Mouse (Mus musculus) right cerebral cortex, postnatal 25 days (tissue): ENCODE measurements at regions not wholly inside any gene's neighbourhood (a gene's known extent, or its start where the extent isn't known, plus 50 kb on each side); places are given as distances from the start of the nearest gene placed in this dataset.

ENCODE experiments used
- DNase-seq: peaks from one replicate; pipeline ENCODE4 v3.0.0; 2022

DNA sequence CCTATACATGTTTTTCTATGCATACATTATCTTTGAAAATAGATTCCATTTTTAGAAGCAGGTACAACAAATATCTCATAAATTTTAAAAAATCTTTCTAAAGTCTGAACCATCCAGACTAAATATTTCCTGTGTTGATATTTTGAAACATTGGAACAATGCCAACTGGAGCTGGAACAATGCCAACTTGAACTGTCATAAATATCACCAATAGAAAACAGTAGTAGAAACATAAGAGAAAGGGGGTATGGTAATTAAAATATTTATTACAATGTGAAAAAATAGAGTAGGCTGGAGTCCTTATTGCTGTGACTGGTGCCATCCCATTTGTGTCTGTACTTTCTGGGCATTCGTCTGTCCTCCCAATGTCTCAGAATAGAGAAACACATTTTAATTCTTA is 286.9 kb upstream of the Mctp2 start:
- no peak for DNase-seq

- DNase-seq: no peak
Observed at GRCm38 (mm10) chr7:72594741-72595140, 288.3 kb upstream of the Mctp2 start.

DNA sequence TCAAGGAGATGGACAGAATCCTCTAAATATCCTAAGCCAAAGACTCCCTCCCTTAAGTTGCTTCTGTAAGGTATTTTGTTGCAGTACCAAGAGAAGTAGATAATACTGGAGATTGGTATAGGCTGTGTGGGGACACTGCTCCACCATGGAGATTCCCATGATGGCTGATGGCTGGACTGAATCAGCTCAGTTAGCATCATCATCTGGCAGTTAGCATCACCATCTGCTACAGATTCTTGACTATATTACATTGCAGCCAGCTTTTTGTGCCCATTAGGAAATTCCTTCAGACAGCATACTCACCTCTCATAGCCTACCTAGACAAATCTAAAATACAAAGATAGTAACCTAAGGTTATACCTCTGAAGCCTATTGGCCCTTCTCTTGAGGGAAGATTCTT is 290.6 kb upstream of the Mctp2 start:
- no peak for DNase-seq

DNA sequence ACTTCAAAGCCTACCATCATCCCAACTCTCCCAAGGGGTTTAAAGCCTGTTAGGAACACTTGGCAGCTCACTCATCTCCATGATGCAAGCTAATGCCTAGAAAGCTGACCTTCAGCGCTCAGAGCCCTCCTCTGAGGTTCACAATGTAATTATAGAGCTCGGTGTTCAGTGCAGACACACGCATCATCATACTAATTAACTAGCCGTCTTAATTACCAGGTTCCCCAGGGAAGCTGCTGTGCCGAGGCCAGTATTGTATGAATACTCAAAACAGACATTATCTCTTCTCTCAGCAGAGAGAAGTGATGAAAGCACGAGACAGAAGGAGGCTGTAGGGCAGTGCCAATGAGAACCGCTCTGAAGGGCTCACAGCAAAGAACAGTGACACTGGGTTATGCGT is 295.5 kb upstream of the Mctp2 start:
- no peak for DNase-seq

DNA sequence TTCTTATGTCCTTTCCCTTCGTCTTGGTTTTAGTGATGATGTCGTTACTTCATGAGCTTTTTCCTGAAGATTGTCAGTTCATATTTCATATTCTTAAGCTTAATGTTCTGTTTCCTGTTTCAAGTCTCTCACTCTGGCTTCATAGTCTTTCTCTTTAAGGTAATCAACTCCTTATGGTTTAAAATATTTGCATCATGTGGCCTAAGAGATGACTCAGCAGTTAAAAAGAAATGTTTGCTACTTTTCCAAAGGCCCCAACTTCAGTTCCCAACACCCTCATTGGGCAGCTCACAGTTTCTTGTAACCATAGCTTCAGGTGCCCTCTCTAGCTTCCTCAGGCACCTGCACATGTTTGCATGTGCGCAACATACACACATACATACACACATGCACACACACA is 303.4 kb upstream of the Mctp2 start:
- no peak for DNase-seq

DNA sequence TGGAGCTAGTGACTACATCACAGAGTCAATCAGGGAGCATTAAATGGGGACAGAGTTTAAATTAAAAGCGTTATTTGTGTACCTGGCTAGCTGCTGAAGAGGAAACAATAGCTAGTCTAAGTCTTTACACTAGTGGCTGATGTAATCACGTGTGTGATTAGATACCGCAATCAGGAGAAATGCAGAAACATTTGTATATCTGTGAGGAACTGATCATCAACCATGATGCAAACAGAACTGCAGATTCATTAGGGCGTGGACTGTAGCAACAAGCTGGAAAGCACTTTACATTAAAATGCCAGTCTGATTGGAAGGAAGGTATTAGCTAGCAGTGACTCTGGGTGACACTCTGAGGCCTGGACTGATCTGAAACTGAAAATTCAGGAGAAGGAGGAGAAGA is 308.8 kb upstream of the Mctp2 start:
- no peak for DNase-seq

GRCm38 (mm10) chr7:72627369-72627768 is 321.0 kb upstream of the Mctp2 start:
- no peak for DNase-seq

- no peak for DNase-seq
Observed at GRCm38 (mm10) chr7:72639566-72639965, 333.2 kb upstream of the Mctp2 start.

DNA sequence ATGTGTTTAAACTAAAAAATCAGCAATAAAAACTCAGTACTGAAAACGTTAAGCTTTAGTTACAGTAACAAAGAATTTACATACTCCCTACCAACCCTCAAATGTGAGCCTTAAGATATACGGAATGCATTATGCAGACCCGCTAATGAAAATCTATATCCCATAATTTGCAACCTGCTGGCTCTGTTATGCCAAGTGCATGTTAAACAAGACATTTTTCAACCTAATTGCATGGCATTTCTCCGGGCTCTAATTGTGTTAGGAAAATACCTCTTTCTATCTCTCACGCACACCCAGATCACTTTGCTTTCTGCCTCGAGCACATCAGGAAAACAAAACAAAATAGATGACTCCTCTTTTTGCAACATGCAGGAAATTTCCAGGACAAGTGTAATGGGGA is 368.6 kb upstream of the Mctp2 start:
- no peak for DNase-seq

DNA sequence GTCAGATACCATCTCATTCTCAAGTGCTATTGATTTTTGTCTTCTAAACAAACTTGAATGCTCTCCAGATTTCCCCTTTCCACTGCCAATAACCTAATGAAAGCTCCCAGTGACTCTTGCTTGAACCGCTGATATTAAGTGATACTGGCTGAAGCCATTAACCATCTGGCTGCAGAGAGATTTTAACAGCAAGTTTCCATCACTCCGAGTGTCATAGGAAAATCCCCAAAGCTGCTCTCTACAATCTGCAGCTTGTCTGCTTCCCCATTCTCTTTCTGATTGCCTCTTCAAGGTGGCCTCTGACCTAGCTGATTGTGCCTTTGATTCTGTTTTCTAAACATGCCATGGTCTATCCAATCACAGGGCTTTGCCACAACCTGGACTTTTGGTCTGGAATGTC is 379.4 kb upstream of the Mctp2 start:
- no peak for DNase-seq

GRCm38 (mm10) chr7:72687356-72687755 is 380.9 kb upstream of the Mctp2 start:
- DNase-seq: no peak

DNA sequence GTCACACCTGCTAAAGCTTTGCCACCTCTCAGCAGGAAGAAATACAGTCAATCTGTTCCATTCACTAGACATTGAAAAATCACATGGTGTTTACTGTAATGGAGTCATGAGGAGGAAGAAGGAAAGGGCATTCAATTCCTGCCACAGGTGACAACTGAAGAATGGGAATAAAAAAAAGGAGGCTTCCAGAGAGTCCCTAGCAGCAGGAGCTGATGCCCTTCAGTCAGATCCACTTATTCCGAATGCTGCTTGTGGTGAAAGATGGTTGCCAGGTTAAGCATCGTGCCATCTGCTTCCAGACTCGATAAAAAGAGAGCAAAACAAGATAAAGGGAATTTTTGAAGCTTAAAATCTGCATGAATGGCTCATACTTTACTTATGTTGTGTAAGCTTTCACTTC is 385.0 kb upstream of the Mctp2 start:
- no peak for DNase-seq

DNA sequence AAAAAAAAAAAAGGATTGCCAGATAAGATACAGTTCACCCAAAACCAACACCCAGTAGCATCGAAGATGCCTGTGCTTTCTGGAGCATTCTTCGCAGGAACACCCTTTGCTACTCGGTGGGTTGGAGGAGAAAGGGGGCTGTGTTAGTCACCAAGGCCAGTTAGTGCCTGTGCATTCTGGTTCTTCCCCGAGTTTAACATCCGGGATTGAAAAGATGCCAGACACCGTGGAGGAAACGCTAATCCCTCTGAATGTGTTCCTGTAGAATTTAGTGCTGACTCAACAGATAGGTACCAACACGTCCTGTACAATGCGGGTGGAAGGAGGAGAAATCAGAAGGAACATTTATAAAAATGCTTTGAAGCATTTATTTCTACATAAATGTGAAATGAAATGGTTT is 385.5 kb upstream of the Mctp2 start:
- peak; percentile 5 for DNase-seq

GRCm38 (mm10) chr7:72696736-72697135 is 390.3 kb upstream of the Mctp2 start:
- no peak for DNase-seq

DNA sequence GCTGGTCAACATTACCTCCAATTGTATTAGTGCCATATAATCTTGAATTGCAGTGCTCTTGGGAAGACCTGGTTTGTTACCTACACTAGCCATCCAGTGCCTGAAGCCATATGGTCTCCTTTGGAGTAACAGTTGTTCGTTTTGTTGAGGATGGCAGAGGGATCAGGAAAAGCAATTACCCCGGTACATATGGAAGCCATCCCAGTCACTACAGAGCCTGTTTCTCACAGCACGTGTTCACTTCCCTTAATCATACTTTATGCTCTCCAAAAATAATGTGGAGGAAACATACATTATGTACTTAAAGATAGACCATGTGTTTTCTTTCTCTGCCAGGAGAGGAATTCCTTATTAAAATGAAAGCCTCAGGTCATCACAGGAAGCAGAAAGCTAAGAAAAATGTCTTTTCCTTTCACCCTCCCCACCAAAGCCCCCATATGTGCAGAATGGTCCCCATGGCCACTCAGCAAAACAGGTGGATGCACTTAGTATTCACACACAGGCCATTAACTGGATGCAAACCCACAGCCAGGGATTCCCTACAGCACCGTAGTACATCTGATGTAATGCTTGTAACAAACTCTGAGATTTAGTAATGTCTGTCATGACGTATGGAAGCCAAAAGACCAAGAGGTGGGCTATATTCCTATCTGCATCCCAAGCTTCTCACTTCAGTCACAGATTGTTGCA is 397.4 kb upstream of the Mctp2 start:
- DNase-seq: no peak

DNA sequence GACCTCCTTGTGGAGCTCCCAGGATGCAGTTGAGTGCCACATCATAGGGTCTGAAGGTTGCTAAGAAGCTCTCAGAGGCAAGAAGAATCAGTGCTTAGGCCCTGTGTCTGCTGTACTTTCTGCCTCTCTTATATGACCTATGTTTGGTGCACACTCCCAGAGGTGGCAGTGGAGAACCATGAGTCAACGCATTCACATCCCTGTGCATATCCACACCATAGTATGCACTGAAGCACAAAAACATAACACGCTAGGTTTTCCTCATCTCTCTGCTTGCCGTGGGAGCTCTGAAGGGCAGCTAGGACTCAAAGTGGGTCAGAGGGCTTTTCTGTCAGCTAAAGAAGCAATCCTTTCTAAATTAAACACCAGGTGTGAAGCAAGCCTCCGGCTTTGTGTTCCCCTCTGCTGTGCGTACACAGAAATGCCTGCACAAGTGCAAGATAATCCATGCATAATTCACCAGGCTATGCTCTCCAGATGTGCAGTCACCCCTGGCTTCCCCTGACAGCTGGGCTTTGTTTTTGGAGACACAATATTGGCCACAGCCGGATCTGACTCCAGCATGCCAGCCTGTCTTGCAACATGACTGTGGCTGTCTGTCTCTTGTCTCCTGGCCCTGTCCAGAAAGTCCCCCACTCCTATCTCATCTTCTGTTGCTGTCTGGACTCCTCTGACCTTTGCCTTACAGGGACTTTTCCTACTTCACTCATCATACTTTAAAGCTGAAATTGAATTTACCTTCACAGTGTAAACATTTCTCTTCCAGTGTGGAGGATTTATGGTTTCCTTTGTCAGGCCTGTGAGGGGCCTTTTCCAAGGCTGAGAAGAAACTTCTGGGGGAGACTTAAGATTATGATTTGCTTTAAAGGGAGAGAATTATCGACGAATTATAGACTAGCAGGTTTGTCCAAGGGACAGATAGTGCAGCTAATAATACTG is 405.1 kb upstream of the Mctp2 start:
- DNase-seq: no peak

DNA sequence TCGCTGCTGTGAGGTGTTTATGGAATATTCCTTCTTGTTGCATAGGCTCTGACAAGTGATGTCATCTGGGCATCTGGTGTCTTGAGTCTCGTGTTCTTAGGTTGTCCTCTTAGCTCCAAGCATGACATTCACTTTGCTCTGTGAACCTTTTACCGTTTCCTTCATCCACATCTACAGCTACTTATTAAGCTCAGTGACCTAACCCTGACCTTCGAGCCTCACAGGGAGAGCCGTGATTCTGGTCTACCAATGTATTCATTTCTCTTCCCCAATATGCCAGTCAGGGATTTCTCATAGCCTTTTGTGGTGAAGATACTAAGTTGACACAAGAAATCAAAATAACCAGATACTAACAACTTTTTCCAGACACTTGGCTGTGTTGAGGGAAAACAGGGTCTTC is 409.0 kb upstream of the Mctp2 start:
- DNase-seq: no peak

- no peak for DNase-seq
Observed at GRCm38 (mm10) chr7:72716051-72716450, 409.6 kb upstream of the Mctp2 start.

- DNase-seq: no peak
Observed at GRCm38 (mm10) chr7:72726214-72726854, 419.9 kb upstream of the Mctp2 start.

DNA sequence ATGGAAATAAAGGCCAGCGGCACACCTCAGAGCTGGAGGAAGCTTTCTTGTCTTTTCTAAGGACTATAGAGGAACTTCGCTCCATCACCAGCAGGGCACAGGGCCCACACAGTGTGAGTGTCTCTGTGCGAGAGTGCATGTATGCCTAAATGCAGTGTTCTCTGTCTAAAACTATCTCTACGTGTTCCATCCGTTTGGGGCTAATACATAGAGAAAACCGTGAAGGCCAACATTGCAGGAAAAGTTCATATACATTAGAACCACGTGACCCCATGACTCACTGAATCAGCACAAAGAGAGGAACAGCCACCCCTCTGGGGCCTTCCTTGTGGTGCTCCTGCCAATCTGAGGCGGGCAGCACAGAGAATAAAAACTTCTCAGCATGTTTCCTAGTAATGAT is 431.4 kb upstream of the Mctp2 start:
- no peak for DNase-seq

DNA sequence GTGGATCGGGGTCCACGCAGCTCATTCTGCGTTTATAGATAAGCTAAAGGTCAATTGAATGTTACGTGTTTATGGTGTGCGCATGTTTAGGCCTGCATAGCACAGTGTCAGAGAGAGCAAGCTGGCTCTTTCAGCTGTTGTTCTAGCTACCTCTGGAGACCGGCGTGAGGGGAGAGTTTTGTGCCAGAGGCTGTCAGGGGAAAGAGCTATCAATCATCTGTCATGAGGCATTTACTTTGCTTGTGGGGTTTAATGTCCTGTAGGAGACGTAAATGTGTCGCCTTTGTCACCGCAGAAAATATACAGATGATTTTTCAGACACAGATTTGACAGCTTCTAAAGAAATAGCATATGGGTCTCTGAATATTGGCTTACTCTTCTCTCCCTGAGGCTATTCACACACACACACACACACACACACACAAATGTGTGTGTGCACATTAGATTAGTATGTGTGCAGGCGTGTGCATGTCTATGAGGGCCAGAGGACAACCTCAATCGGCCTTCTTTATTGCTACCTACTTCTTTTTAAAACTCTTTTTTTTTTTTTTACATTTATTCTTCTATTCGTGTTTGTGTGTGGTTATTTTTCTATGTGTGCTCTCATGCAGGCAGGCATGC is 432.0 kb upstream of the Mctp2 start:
- DNase-seq: no peak

DNA sequence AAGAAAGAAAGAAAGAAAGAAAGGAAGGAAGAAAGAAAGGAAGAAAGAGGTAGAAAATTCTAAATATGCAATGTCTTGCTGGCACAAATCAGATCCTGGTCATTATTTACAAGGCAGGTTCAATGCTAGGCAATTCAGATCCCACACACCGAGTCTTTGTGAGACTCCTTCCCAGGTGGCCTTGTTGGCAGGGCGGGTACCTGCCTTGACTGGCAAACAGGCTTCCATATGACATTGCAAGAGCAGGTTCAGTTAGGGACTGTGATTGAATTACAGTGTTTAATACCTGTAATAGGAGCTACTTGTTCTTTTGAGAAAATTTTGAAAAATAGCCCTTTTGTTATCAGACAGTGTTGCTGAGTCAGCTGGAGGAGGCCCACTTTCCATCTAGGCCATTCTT is 436.0 kb upstream of the Mctp2 start:
- no peak for DNase-seq

- DNase-seq: no peak
Observed at GRCm38 (mm10) chr7:72751501-72751917, 445.1 kb upstream of the Mctp2 start.
